Mouse (Mus musculus) megakaryocyte progenitor cell, adult 5-6 weeks (primary cell): ENCODE measurements around the gene Cd180. TPM values are rescaled to one million over a fixed set of nuclear protein-coding genes. Genes with fewer than 3 reads are reported as not detected.
A peak's percentile ranks its signal among the peaks of the same experiment; 100 is the strongest.

Experiments
- ATAC-seq: replicated peaks from 2 replicates; pipeline ENCODE4 v1.8.0; 2016; ENCODE audit warnings: mild to moderate bottlenecking, moderate TSS enrichment, inconsistent platforms; ENCODE audit not compliant: poor library complexity
- total RNA-seq, 2 experiments: library from RNA; stranded (forward) in 1 of 2; stranded (reverse) in 1 of 2; fragments of 157-497, 149-512 nt in 1 of 2; fragments of 200-1000 nt in 1 of 2; gene quantifications; 2 replicates each; pipeline versions ENCODE4 v1.2.3 to v1.2.4; 2015 to 2017

Gene Cd180
- total RNA-seq, 2 experiments from 2014 or later: 11.2 to 47.1 TPM

GRCm38 (mm10) chr13:102737811-102738210 lies 44.5 kb downstream of the Cd180 start:
- ATAC-seq: no peak

DNA sequence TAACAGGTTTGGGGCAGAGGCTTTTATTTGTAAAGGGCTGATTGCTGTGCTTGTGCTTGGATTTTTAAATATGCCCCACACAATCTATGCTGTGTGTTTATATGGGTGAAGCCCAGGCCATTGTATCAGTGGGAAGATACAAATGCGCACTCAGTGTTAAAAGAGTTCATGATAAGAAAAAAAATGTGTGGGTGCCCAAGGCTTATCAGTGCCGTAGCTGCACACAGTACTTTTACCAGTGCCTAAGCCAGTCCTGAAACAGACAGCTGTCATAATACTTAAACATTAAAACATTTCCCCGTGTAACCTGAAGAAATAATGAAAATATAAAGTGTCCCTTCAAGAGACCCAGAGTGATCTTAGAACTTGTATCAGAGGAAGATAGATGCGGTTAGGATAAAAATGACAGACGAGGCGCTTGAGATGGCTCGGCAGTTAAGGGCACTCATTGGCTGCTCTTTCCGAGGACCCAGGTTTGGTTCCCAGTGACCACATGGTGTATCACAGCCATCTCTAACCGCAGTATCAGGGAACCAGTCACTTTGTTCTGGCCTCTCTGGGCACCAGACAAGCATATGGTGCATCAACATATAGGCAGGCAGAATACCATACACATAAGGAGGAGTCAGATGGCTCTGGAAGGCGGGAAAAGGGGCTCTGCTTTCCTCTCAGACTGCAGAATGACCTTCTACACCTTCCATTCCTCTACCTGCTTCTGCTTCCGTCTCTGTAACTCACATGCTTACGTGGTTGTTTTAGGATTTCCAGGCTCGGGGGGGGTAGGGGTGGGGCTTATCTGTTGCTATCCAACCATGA lies 46.6 kb downstream of the Cd180 start:
- peak; percentile 70 for ATAC-seq

DNA sequence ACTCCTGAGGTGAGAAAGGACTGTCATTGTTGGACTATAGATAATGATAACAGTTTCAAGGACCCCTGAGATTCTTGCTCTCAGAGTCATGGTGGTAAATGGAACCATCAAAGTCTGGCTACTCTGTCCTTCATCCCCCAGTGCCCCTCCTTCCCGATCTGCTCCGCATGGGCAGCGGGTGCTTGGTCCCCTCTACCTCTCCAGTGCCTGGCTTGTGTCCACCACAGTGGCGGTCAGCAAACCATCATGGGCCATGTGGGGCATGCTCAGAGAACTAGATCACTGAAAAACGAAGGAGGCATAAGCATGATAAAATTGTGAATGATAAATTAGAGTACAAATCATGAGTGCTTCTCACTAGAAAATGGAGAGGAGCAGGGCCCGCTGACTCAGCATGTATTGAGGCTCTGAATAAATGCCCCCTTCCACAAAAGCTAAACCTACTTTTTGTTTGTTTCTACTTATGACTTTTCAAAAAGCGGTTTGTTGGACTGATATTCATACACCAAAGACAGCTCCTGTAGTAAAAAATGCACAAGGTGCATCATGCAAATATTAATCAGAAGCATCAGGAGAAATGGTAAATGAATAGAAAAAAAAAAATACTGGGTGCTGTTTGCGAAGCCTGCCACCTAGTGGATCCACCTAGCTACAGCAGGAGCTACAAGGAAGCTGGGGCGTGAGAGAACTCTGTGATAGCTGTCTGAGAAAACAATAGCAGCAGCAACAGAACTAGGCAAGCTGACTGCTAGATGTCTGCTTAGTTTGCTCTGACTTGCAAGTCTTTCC lies 51.3 kb downstream of the Cd180 start:
- ATAC-seq: peak; percentile 89

GRCm38 (mm10) chr13:102745270-102745600 lies 51.9 kb downstream of the Cd180 start:
- 0 out of 2 replicates have a peak, but pooled peaks have one; percentile 2 for ATAC-seq

GRCm38 (mm10) chr13:102745626-102746342 lies 52.4 kb downstream of the Cd180 start:
- no peak for ATAC-seq

DNA sequence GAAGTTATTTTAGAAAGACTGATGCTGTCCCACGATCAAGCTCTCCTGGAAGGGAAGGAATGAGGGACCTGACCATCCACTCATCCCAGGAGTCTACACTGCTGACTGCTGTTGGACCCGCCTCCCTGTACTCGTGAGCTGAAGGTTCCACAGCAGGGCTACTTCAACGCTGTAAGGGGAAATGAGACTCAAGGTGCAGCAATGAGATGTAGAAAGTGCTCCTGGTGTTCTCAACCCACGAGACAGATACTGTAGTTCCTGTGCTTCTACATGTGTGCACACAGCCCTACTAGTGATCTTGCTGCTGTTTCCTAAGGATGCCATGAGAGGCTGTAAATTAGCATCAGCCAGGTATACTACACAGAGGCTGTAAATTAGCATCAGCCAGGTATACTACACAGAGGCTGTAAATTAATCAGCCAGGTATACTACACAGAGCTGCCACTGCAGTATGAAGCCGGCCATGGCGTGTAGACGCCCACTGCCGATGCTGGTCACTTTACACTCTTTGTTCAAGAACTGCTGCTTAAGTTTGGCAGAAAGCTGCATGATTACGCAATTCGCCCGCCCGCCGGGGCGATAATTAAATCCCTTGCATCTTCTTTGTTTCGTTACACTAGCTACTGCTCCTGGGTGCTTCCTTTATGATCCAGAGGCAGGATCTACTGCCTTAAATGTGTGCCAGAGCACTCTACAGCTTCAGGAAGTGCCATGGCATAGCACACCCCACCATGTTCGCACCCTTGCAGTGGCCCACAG lies 53.6 kb downstream of the Cd180 start:
- peak; percentile 47 for ATAC-seq

- ATAC-seq: no peak
Measured at GRCm38 (mm10) chr13:102749194-102749593, 55.8 kb downstream of the Cd180 start.

DNA sequence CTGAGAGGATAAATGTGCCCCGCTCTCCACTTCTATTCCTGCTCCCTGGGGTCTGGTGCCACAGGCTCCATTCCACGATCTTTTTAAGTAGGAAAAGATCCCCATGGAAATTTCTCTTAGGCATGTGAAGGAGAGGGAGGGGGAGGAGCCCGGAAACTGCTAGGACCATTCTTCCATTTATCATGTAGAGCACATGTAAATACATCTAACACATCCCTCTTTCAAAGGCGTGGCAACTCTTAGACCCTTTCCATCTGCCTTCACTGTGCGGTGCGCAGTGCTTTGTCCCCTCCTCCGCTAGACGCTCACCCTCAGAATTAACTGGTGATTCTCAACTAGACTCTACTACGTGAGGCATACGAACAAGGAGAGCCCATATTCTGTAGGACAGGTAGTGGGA lies 56.5 kb downstream of the Cd180 start:
- ATAC-seq: no peak

DNA sequence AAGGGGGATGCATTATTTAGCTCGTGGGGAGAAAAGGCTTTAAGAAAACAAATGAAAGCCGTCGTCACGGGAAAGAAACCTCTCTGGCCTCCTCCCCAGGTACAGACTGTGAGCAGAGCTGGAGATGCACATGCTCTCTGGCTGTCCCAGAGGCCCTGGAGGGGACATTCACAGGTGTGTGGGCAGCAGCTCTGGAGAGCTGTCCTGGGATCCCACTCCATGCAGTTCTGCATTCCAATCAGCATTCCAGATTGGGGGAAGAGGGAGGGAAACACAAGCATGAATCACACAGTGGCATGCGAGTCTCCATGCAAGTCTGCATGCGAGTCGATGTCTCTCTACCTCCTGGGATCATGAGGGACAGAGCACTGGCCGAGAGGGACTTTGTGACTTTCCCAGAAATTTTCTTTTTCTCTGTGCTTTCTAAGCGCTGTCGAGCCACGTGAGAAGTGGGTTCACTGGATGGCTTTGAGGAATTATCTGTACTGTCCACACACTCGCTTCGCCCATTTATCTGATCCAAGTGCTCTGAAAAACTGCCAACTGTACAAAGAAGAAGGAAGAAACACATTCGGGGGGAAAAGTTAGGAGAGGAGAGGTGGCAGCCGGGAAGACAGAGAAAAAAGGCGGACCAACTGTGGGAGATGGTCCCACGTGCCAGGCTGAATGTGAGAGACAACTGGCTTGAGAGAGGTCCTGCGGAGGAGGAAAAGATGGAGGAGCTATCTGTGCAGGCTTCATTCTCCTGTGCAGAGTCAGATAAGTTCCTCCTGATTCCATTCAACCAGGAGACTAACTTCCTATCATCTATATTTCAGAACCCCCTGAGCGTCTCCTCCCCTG lies 60.6 kb downstream of the Cd180 start:
- ATAC-seq: peak; percentile 77

DNA sequence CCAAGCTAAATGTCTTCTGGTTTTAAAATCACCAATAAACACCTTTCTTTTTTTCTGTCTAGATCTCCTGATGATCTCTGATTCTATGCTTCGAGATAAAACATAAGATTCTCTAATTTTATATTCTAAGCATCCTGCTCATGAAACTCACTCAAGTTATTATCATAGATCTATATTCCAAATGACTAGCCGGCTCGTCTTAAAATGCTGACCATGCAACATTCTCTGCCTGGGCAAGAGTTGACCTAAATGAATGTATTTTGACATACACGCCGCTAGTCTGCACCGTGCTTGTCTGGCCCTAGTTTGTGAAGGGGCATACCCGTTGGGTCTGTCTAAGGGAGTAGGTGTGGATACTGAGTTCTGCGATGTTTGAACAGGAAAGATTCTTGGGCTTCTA lies 61.8 kb downstream of the Cd180 start:
- no peak for ATAC-seq

GRCm38 (mm10) chr13:102756071-102756470 lies 62.7 kb downstream of the Cd180 start:
- ATAC-seq: no peak

DNA sequence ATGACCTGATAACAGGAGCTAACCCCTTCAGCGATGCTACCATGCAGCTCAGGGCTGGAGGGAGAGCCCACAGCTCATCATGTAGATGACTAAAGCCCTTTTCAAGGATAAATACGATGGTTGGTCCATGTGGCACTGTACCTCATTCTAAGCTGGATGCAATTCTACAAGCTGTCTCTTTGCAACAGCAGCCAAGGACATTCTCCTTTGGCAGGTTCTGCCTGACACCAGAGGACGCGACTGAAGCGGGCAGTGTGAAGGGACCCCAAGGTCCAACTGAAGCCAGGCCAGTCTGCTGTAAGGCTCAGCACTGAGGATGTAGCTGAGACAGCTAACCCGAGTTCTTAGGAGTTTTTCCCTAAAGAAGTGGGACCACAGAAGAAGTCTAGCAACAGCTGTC lies 64.7 kb downstream of the Cd180 start:
- no peak for ATAC-seq

- no peak for ATAC-seq
Measured at GRCm38 (mm10) chr13:102761410-102761809, 68.1 kb downstream of the Cd180 start.

DNA sequence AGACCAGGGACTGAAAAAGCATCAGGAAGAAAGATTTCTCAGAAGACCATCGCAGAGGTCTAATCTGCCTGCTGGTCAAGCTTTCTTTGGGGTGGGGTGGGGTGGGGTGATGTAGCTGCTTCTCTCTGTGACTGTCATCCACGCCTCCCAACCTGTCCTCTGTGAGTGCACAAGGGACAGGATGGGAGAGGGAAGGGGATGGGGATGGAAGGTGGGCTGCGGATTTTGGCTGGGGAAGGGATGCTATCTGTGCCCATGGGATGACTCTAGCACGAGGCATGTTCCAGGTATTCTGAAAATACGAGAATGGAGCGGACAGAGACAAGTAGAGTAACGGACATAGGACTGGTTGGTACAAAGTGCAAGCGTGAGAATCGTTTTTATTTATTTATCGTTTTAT lies 68.8 kb downstream of the Cd180 start:
- ATAC-seq: no peak

DNA sequence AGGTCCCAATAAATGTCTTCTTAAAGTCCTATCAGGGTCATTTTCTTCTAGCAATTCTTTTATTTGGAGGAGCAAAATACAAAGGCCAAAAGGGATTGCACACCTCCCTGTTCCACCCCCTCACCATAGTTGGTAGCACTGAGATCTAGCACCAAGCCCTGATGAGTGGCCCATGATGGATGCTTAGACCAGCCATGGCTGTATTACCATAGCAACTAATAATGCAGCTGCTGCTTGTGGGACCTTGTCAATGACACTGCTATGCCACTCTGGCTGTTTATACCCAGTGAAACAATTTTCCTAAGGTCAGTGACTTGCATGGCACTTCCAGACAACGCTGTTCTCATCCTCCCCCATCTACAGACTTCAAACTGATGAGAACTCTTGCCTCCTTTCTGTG lies 70.9 kb downstream of the Cd180 start:
- no peak for ATAC-seq

- ATAC-seq: no peak
Measured at GRCm38 (mm10) chr13:102765216-102765615, 71.9 kb downstream of the Cd180 start.

GRCm38 (mm10) chr13:102767110-102767509 lies 73.8 kb downstream of the Cd180 start:
- peak; percentile 48 for ATAC-seq

DNA sequence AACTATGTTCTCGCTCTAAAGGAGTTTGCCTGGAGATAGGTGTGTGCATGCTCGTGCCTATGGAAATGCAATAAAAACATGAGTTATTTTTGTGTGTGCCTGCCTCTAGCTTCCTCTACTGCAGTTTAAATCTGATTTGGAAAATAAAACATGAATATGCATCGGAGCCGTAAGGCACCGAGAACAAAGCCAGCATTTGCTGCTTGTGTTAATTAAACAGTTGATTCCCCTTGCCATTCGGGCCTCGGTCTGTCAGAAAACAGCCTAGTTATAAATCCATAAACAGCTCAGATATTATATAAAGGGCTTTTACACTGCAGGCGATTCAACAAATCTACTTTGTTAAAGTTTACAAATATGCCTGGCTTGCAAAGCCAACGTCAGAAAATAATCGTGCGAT lies 75.2 kb downstream of the Cd180 start:
- ATAC-seq: no peak

DNA sequence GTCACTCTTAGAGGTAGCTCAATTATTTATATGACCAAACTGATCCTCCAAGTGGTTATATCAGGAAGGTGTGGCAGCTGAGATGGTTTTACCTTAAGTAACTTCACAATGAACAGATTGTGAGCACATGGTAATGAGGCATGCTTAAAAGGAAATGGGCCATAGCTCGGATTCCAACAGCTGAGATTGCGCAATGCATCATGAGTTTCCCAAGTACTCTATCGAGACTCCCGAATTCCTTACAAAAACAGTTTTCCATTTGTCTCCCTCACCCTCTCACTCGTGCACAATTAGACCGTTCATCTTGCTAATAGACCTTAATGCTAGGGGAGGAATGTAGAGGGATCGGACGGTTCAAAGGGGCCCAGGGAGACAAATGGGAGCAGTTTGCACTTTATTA lies 76.8 kb downstream of the Cd180 start:
- ATAC-seq: no peak

GRCm38 (mm10) chr13:102773169-102773568 lies 79.8 kb downstream of the Cd180 start:
- ATAC-seq: peak; percentile 93
